Mouse (Mus musculus) midbrain, embryonic 15.5 days (tissue): Measurements from ENCODE around the gene Nat14. TPM values are rescaled to one million over a fixed set of nuclear protein-coding genes. Genes with fewer than 3 reads are reported as not detected.
A peak's percentile ranks its signal among the peaks of the same experiment; 100 is the strongest.

Source experiments
- ATAC-seq: fragments of 200-750 bp; cut with Nextera tagmentation; replicated peaks from 2 replicates; pipeline ENCODE4 v1.8.0; 2017; ENCODE audit warnings: moderate TSS enrichment
- H3K27ac ChIP-seq: fragments of 300-500 bp; sonication (generic); 2 replicates; pipeline ENCODE4 v1.5.1; 2015; ENCODE audit warnings: mild to moderate bottlenecking, inconsistent platforms
- H3K27me3 ChIP-seq: fragments of 300-500 bp; sonication (generic); replicated peaks from 2 replicates; pipeline ENCODE4 v1.6.1; 2015; ENCODE audit warnings: inconsistent platforms
- H3K36me3 ChIP-seq: fragments of 300-500 bp; sonication (generic); replicated peaks from 2 replicates; pipeline ENCODE4 v1.6.1; 2015; ENCODE audit warnings: inconsistent platforms
- H3K4me1 ChIP-seq: fragments of 300-500 bp; sonication (generic); 2 replicates; pipeline ENCODE4 v1.6.1; 2015; ENCODE audit warnings: inconsistent platforms
- H3K4me2 ChIP-seq: fragments of 300-500 bp; sonication (generic); 2 replicates; pipeline ENCODE4 v1.6.1; 2015; ENCODE audit warnings: inconsistent platforms, mild to moderate bottlenecking, moderate library complexity
- H3K4me3 ChIP-seq: fragments of 300-500 bp; sonication (generic); 2 replicates; pipeline ENCODE4 v1.5.1; 2015; ENCODE audit warnings: mild to moderate bottlenecking, inconsistent platforms
- H3K9ac ChIP-seq: fragments of 300-500 bp; sonication (generic); 2 replicates; pipeline ENCODE4 v1.6.1; 2015; ENCODE audit warnings: mild to moderate bottlenecking, inconsistent platforms
- H3K9me3 ChIP-seq: fragments of 300-500 bp; sonication (generic); 2 replicates; pipeline ENCODE4 v1.6.1; 2016; ENCODE audit warnings: inconsistent platforms
- WGBS: fragments of 180-500 bp; shearing (Covaris S2); methylation state at CpG from one replicate; pipeline ENCODE4 v1.1.7; 2015; ENCODE audit warnings: mixed read lengths; 5-methylcytosine and 5-hydroxymethylcytosine counted together
- polyA plus RNA-seq: library from polyadenylated mRNA; unstranded; fragments of >200 nt; fragmentation: Nextera tagmentation; extraction: Ambion mirVana; gene quantifications from 2 replicates; pipeline ENCODE4 v1.2.1, GENCODE M21; 2015

Gene Nat14
- polyA plus RNA-seq, 1 experiment from 2014 or later: 47.7 TPM

- no peak overlapping the region for H3K4me2 ChIP-seq
- no peak overlapping the region for H3K4me3 ChIP-seq
- no peak for ATAC-seq
- H3K9ac ChIP-seq: no peak overlapping the region
- H3K4me1 ChIP-seq: no peaks in the 10 kb centered on the region
- 82% methylated on average over 10 of the region's 10 CpGs for WGBS
- H3K9me3 ChIP-seq: no peaks in the 10 kb centered on the region
- H3K27ac ChIP-seq: no peak overlapping the region
- H3K27me3 ChIP-seq: no peaks in the 10 kb centered on the region
- H3K36me3 ChIP-seq: no peaks in the 10 kb centered on the region
Observed at GRCm38 (mm10) chr7:4936832-4937231, 15.0 kb downstream of the Nat14 start.

- H3K4me2 ChIP-seq: no peak overlapping the region
- no peaks in the 10 kb centered on the region for H3K9me3 ChIP-seq
- H3K9ac ChIP-seq: no peak overlapping the region
- no peak overlapping the region for H3K4me3 ChIP-seq
- H3K27ac ChIP-seq: no peak overlapping the region
- ATAC-seq: no peak
- no peaks in the 10 kb centered on the region for H3K27me3 ChIP-seq
- no peaks in the 10 kb centered on the region for H3K4me1 ChIP-seq
- H3K36me3 ChIP-seq: no peaks in the 10 kb centered on the region
- 82% methylated on average over 11 of the region's 11 CpGs for WGBS
Observed at GRCm38 (mm10) chr7:4937392-4937791, 15.6 kb downstream of the Nat14 start.

GRCm38 (mm10) chr7:4938456-4938855 lies 16.6 kb downstream of the Nat14 start:
- WGBS: 31% methylated on average over 2 of the region's 2 CpGs
- Histone ChIP-seq H3K4me3 (no peak overlapping the region), H3K9ac (no peak overlapping the region), H3K27me3 (no peaks in the 10 kb centered on the region), H3K27ac (no peak overlapping the region), H3K9me3 (no peaks in the 10 kb centered on the region), H3K4me1 (no peaks in the 10 kb centered on the region), H3K36me3 (no peaks in the 10 kb centered on the region), H3K4me2 (no peak overlapping the region)
- no peak for ATAC-seq

- no peak overlapping the region for H3K4me2 ChIP-seq
- no peak overlapping the region for H3K9ac ChIP-seq
- 22% methylated on average over 9 of the region's 9 CpGs for WGBS
- no peaks in the 10 kb centered on the region for H3K36me3 ChIP-seq
- H3K9me3 ChIP-seq: no peaks in the 10 kb centered on the region
- no peaks in the 10 kb centered on the region for H3K4me1 ChIP-seq
- no peak overlapping the region for H3K27ac ChIP-seq
- H3K4me3 ChIP-seq: no peak overlapping the region
- no peaks in the 10 kb centered on the region for H3K27me3 ChIP-seq
- ATAC-seq: 0 out of 2 replicates have a peak, but pooled peaks have one; percentile 46
Observed at GRCm38 (mm10) chr7:4940068-4940479, 18.2 kb downstream of the Nat14 start.

- WGBS: 59% methylated on average over 5 of the region's 5 CpGs
Observed at GRCm38 (mm10) chr7:4942673-4943072, 20.8 kb downstream of the Nat14 start.

GRCm38 (mm10) chr7:4943223-4943815 lies 21.5 kb downstream of the Nat14 start:
- Histone ChIP-seq H3K36me3 (no peaks in the 10 kb centered on the region), H3K4me2 (peak overlapping the region; percentile 48), H3K4me1 (no peaks in the 10 kb centered on the region), H3K9ac (no peak overlapping the region), H3K4me3 (peak overlapping the region; percentile 36), H3K27me3 (no peaks in the 10 kb centered on the region), H3K27ac (no peak overlapping the region), H3K9me3 (no peaks in the 10 kb centered on the region)
- ATAC-seq: peak; percentile 67
- 20% methylated on average over 15 of the region's 15 CpGs for WGBS

More at GRCm38 (mm10) chr7:4942673-4943072, 20.8 kb downstream of the Nat14 start:
- no peaks in the 10 kb centered on the region for H3K4me1 ChIP-seq
- no peak overlapping the region for H3K4me3 ChIP-seq
- H3K4me2 ChIP-seq: no peak overlapping the region
- H3K27me3 ChIP-seq: no peaks in the 10 kb centered on the region
- H3K9me3 ChIP-seq: no peaks in the 10 kb centered on the region
- no peak for ATAC-seq
- H3K36me3 ChIP-seq: no peaks in the 10 kb centered on the region
- no peak overlapping the region for H3K9ac ChIP-seq
- H3K27ac ChIP-seq: no peak overlapping the region

- no peak overlapping the region for H3K4me3 ChIP-seq
- no peak overlapping the region for H3K27ac ChIP-seq
- no peaks in the 10 kb centered on the region for H3K9me3 ChIP-seq
- H3K4me2 ChIP-seq: no peak overlapping the region
- WGBS: 58% methylated on average over 2 of the region's 2 CpGs
- no peak for ATAC-seq
- no peaks in the 10 kb centered on the region for H3K27me3 ChIP-seq
- no peaks in the 10 kb centered on the region for H3K36me3 ChIP-seq
- no peak overlapping the region for H3K9ac ChIP-seq
- no peaks in the 10 kb centered on the region for H3K4me1 ChIP-seq
Observed at GRCm38 (mm10) chr7:4947855-4948254, 26.0 kb downstream of the Nat14 start.

GRCm38 (mm10) chr7:4948386-4948785 lies 26.6 kb downstream of the Nat14 start:
- no peak overlapping the region for H3K9ac ChIP-seq
- no peak for ATAC-seq
- no peak overlapping the region for H3K4me2 ChIP-seq
- H3K4me1 ChIP-seq: no peaks in the 10 kb centered on the region
- WGBS: 78% methylated on average over 6 of the region's 6 CpGs
- no peak overlapping the region for H3K27ac ChIP-seq
- H3K4me3 ChIP-seq: no peak overlapping the region
- no peaks in the 10 kb centered on the region for H3K36me3 ChIP-seq
- no peaks in the 10 kb centered on the region for H3K9me3 ChIP-seq
- H3K27me3 ChIP-seq: no peaks in the 10 kb centered on the region

- no peaks in the 10 kb centered on the region for H3K4me1 ChIP-seq
- ATAC-seq: no peak
- H3K9me3 ChIP-seq: no peaks in the 10 kb centered on the region
- H3K27me3 ChIP-seq: no peaks in the 10 kb centered on the region
- H3K4me3 ChIP-seq: no peak overlapping the region
- whole genome bisulfite sequencing: 83% methylated on average over 19 of the region's 19 CpGs
- no peak overlapping the region for H3K27ac ChIP-seq
- H3K4me2 ChIP-seq: no peak overlapping the region
- H3K9ac ChIP-seq: no peak overlapping the region
- no peaks in the 10 kb centered on the region for H3K36me3 ChIP-seq
Observed at GRCm38 (mm10) chr7:4950561-4951342, 28.9 kb downstream of the Nat14 start.

- no peak for ATAC-seq
- H3K9me3 ChIP-seq: no peaks in the 10 kb centered on the region
- no peaks in the 10 kb centered on the region for H3K27me3 ChIP-seq
- H3K4me1 ChIP-seq: no peaks in the 10 kb centered on the region
- H3K4me3 ChIP-seq: no peak overlapping the region
- no peak overlapping the region for H3K27ac ChIP-seq
- no peak overlapping the region for H3K9ac ChIP-seq
- H3K36me3 ChIP-seq: no peaks in the 10 kb centered on the region
- 36% methylated on average over 10 of the region's 10 CpGs for WGBS
- no peak overlapping the region for H3K4me2 ChIP-seq
Observed at GRCm38 (mm10) chr7:4953815-4954445, 32.1 kb downstream of the Nat14 start.

GRCm38 (mm10) chr7:4957361-4957760 lies 35.5 kb downstream of the Nat14 start:
- Histone ChIP-seq H3K27me3 (no peaks in the 10 kb centered on the region), H3K4me1 (no peaks in the 10 kb centered on the region), H3K27ac (no peak overlapping the region), H3K9me3 (no peaks in the 10 kb centered on the region), H3K4me2 (no peak overlapping the region), H3K9ac (no peak overlapping the region), H3K36me3 (no peaks in the 10 kb centered on the region), H3K4me3 (no peak overlapping the region)
- no peak for ATAC-seq
- WGBS: 84% methylated on average over 10 of the region's 10 CpGs

GRCm38 (mm10) chr7:4963527-4963926 lies 41.7 kb downstream of the Nat14 start:
- no peaks in the 10 kb centered on the region for H3K9me3 ChIP-seq
- 0 out of 2 replicates have a peak, but pooled peaks have one; percentile 27 for ATAC-seq
- WGBS: 85% methylated on average over 5 of the region's 5 CpGs
- no peaks in the 10 kb centered on the region for H3K4me1 ChIP-seq
- H3K27ac ChIP-seq: no peak overlapping the region
- no peak overlapping the region for H3K4me3 ChIP-seq
- H3K27me3 ChIP-seq: no peaks in the 10 kb centered on the region
- no peak overlapping the region for H3K9ac ChIP-seq
- no peaks in the 10 kb centered on the region for H3K36me3 ChIP-seq
- no peak overlapping the region for H3K4me2 ChIP-seq
